Mouse (Mus musculus) CD4-positive, CD25-positive, alpha-beta regulatory T cell, adult 4 months (primary cell): ENCODE data around the gene Rasl11b. TPM values are rescaled to one million over a fixed set of nuclear protein-coding genes. Genes with fewer than 3 reads are reported as not detected.

Source experiments
- polyA plus RNA-seq, 2 experiments: library from polyadenylated mRNA; unstranded; fragments of 100-300 nt; shearing (Covaris generic); gene quantifications; one replicate each; pipeline ENCODE4 v1.2.1; 2017

Rasl11b gene
- polyA plus RNA-seq, 2 experiments from 2014 or later = 3.4 to 5.0 TPM

Other genes with a start within 250 kb of the Rasl11b start
- gene Usp46, start 126.9 kb upstream of the Rasl11b start, polyA plus RNA-seq = 1 to 10 TPM; 8.6 to 9.7 TPM